ENCODE assay signal across 27 mouse cellular contexts in the genomic region with DNA sequence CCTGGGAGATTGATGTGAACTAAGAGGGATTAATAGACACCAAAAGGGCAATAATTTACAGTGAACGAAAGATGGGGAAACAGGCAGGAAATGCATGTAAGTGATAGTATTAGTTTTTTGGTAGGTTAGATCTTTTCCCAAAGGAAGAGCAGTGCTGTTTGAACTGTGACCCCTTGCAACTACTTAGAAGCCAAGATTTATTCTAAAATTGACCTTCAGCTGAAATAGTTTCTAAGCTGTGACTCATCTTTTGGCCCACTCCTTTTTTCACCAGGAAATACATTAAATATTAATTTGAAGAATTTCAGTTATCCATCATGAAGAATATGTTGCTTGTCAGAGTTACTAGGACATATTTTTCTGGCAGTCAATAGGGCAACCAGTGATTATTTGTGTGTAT. TPM values are rescaled to one million over a fixed set of nuclear protein-coding genes. Genes with fewer than 3 reads are reported as not detected.
DNase-seq lines count a peak whose midpoint lies in the region; ATAC-seq and TF ChIP-seq lines count a peak whose summit lies in the region.
"Had no signal": no experiment of that assay in that cellular context is flagged by ENCODE, and none has a peak within 500 bp of the region (broad histone marks: within the 10 kb centered on the region; RNA-seq: fewer than 3 reads in every experiment).

No protein-coding gene starts in this region.

- no peak overlapping the region for H3K9ac ChIP-seq in kidney, embryonic 15.5 days
- H3K9ac ChIP-seq in liver, adult 2 months (ENCODE audit: low read depth, low read length) = no peak overlapping the region
- no peak overlapping the region for H3K9ac ChIP-seq in liver, embryonic 11.5 days (ENCODE audit: low read depth, low read length)
- H3K9ac ChIP-seq: embryonic facial prominence, embryonic 12.5 days; embryonic facial prominence, embryonic 15.5 days; forebrain, embryonic 12.5 days; forebrain, embryonic 15.5 days; heart, embryonic 13.5 days; hindbrain, embryonic 12.5 days; hindbrain, embryonic 15.5 days had no signal

- TF ChIP-seq CTCF in gastrocnemius, adult 2 months (IDR thresholded peaks at IDR 0.05) = no peak
- no peak for TF ChIP-seq CTCF in liver, adult 2 months (IDR thresholded peaks at IDR 0.05; ENCODE audit: low read depth, low read length)
- no peak for TF ChIP-seq CTCF in embryonic fibroblast, embryonic 13.5 days (IDR thresholded peaks at IDR 0.05; ENCODE audit: borderline replicate concordance, insufficient read depth, low read length)

- H3K27ac ChIP-seq in gastrocnemius, adult 2 months = 0 out of 2 replicates have a peak overlapping the region, but pooled peaks have one; percentile 21
- H3K27ac ChIP-seq in kidney, embryonic 15.5 days = no peak overlapping the region
- no peak overlapping the region for H3K27ac ChIP-seq in liver, adult 2 months (replicated peaks; ENCODE audit: insufficient read depth, low read depth, low read length)
- H3K27ac ChIP-seq in liver, embryonic 11.5 days (ENCODE audit: low read depth, low read length) = no peak overlapping the region
- peak overlapping the region; percentile 20; the same call in 1 of the 2 replicates for H3K27ac ChIP-seq in embryonic fibroblast, embryonic 13.5 days (ENCODE audit: insufficient read depth, low read length)
- H3K27ac ChIP-seq: embryonic facial prominence, embryonic 12.5 days; embryonic facial prominence, embryonic 15.5 days; forebrain, embryonic 12.5 days; forebrain, embryonic 15.5 days; heart, embryonic 10.5 days; heart, embryonic 13.5 days; hindbrain, embryonic 12.5 days; hindbrain, embryonic 15.5 days had no signal

- TF ChIP-seq POLR2A in liver, adult 2 months (IDR thresholded peaks at IDR 0.05; ENCODE audit: extremely low read depth, insufficient read depth, low read length) = no peak
- no peak for TF ChIP-seq POLR2A in embryonic fibroblast, embryonic 13.5 days (IDR thresholded peaks at IDR 0.05; ENCODE audit: low read depth, low read length)

- no peaks in the 10 kb centered on the region for H3K4me1 ChIP-seq in kidney, embryonic 15.5 days
- H3K4me1 ChIP-seq in liver, adult 2 months (ENCODE audit: control insufficient read depth, insufficient read depth, low read length) = peaks cover 15% of the 10 kb centered on the region
- H3K4me1 ChIP-seq in liver, embryonic 11.5 days (replicated peaks; ENCODE audit: control insufficient read depth, insufficient read depth, low read length) = no peaks in the 10 kb centered on the region
- H3K4me1 ChIP-seq in embryonic fibroblast, embryonic 13.5 days (ENCODE audit: control insufficient read depth, insufficient read depth, low read length) = peaks cover 5% of the 10 kb centered on the region; the same call in 1 of the 2 replicates
- H3K4me1 ChIP-seq: embryonic facial prominence, embryonic 12.5 days; embryonic facial prominence, embryonic 15.5 days; forebrain, embryonic 12.5 days; forebrain, embryonic 15.5 days; heart, embryonic 10.5 days; hindbrain, embryonic 12.5 days; hindbrain, embryonic 15.5 days had no signal

- ATAC-seq in kidney, embryonic 15.5 days (replicated peaks; ENCODE audit: low FRiP score) = no peak
- no peak for ATAC-seq in liver, embryonic 11.5 days (replicated peaks; ENCODE audit: low FRiP score)
- ATAC-seq: forebrain, embryonic 15.5 days had no signal

- no peaks in the 10 kb centered on the region; the same call in 1 of the 2 replicates for H3K79me2 ChIP-seq in liver, adult 2 months (ENCODE audit: control insufficient read depth, insufficient read depth, low read length)

- H3K9me3 ChIP-seq in kidney, embryonic 15.5 days (replicated peaks) = peaks cover 10% of the 10 kb centered on the region; the same call in 1 of the 2 replicates
- no peaks in the 10 kb centered on the region for H3K9me3 ChIP-seq in liver, embryonic 11.5 days (ENCODE audit: control insufficient read depth, low read length)
- H3K9me3 ChIP-seq: embryonic facial prominence, embryonic 12.5 days; embryonic facial prominence, embryonic 15.5 days; forebrain, embryonic 12.5 days; forebrain, embryonic 15.5 days; heart, embryonic 10.5 days; hindbrain, embryonic 15.5 days had no signal

- H3K4me2 ChIP-seq in kidney, embryonic 15.5 days = no peak overlapping the region
- H3K4me2 ChIP-seq in liver, embryonic 11.5 days = no peak overlapping the region
- H3K4me2 ChIP-seq: embryonic facial prominence, embryonic 12.5 days; embryonic facial prominence, embryonic 15.5 days; forebrain, embryonic 12.5 days; forebrain, embryonic 15.5 days; heart, embryonic 13.5 days; hindbrain, embryonic 12.5 days; hindbrain, embryonic 15.5 days had no signal

- H3K27me3 ChIP-seq in kidney, embryonic 15.5 days = no peaks in the 10 kb centered on the region
- H3K27me3 ChIP-seq in liver, adult 2 months (ENCODE audit: control insufficient read depth, insufficient read depth, low read length) = no peaks in the 10 kb centered on the region
- H3K27me3 ChIP-seq in liver, embryonic 11.5 days (replicated peaks; ENCODE audit: control insufficient read depth, insufficient read depth, low read length) = no peaks in the 10 kb centered on the region
- H3K27me3 ChIP-seq: CH12.LX; embryonic facial prominence, embryonic 12.5 days; embryonic facial prominence, embryonic 15.5 days; forebrain, embryonic 12.5 days; forebrain, embryonic 15.5 days; heart, embryonic 13.5 days; hindbrain, embryonic 12.5 days; hindbrain, embryonic 15.5 days had no signal

- no peak overlapping the region for H3K4me3 ChIP-seq in gastrocnemius, adult 2 months
- H3K4me3 ChIP-seq in kidney, embryonic 15.5 days (replicated peaks) = no peak overlapping the region
- H3K4me3 ChIP-seq in liver, adult 2 months (ENCODE audit: insufficient read depth, low read depth, low read length) = no peak overlapping the region
- H3K4me3 ChIP-seq in liver, embryonic 11.5 days (ENCODE audit: low read depth, low read length) = no peak overlapping the region
- H3K4me3 ChIP-seq in embryonic fibroblast, embryonic 13.5 days (ENCODE audit: insufficient read depth, low read length) = no peak overlapping the region
- H3K4me3 ChIP-seq: embryonic facial prominence, embryonic 12.5 days; embryonic facial prominence, embryonic 15.5 days; erythroblast, embryonic 14.5 days; forebrain, embryonic 12.5 days; forebrain, embryonic 15.5 days; heart, embryonic 10.5 days; heart, embryonic 13.5 days; hindbrain, embryonic 12.5 days; hindbrain, embryonic 15.5 days had no signal

- DNase-seq in gastrocnemius, adult 2 months = no peak
- DNase-seq in gastrocnemius, postnatal 25 days = no peak
- DNase-seq in kidney, adult 9 months = peak; percentile 30
- peak; percentile 39 for DNase-seq in liver, adult 2 months (ENCODE audit: extremely low read depth, low read depth, low spot score)
- DNase-seq in liver, embryonic 11.5 days (ENCODE audit: low spot score) = no peak
- no peak for DNase-seq in frontal cortex, postnatal 14 days (ENCODE audit: low spot score in 2 of 2)
- DNase-seq: adrenal gland, adult 2 months; adrenal gland, postnatal 14 days; B cell, adult 2 months; cerebellum, adult 11 months; cerebellum, adult 2 months; cerebellum, adult 9-11 months; cerebellum, postnatal 25 days; gastrocnemius, postnatal 14 days; heart, adult 18-20 months had no signal

- H3K36me3 ChIP-seq in kidney, embryonic 15.5 days = peaks cover 19% of the 10 kb centered on the region
- H3K36me3 ChIP-seq in liver, adult 2 months (ENCODE audit: control insufficient read depth, insufficient read depth, low read length) = no peaks in the 10 kb centered on the region
- peaks cover 6% of the 10 kb centered on the region; the same call in 1 of the 2 replicates for H3K36me3 ChIP-seq in liver, embryonic 11.5 days (ENCODE audit: control insufficient read depth, insufficient read depth, low read length)

- WGBS in kidney, embryonic 15.5 days = 56% methylated on average over 1 of the region's 1 CpGs
- 10% methylated on average over 1 of the region's 1 CpGs for WGBS in liver, adult 2 months
- WGBS in liver, embryonic 11.5 days = 80% methylated on average over 1 of the region's 1 CpGs

- intact Hi-C loops in gastrocnemius, adult 2 months (cut with DNase I) = no loop called here

RNA-seq across cellular contexts. Expression of gene Ptpn9, which starts 19.0 kb away (rescaled TPM):
- 1 to 10 TPM; 3.1 to 5.0 TPM for total RNA-seq in gastrocnemius, adult 2 months (2021)
- 1 to 10 TPM; 4.4 to 5.4 TPM for total RNA-seq in gastrocnemius, postnatal 25 days (2021)
- polyA plus RNA-seq in kidney, embryonic 15.5 days (2015; fragmentation: Nextera tagmentation; extraction: Ambion mirVana) = 22.7 and 24.2 TPM in 2 replicates
- total RNA-seq in liver, adult 2 months (2014; rRNA removed) = 6.5 and 8.2 TPM in 2 replicates
- 10.6 and 12.4 TPM in 2 replicates for polyA plus RNA-seq in liver, adult 2 months (2012; rRNA removed)
- 14.0 and 14.8 TPM in 2 replicates for polyA plus RNA-seq in liver, embryonic 11.5 days (2014; fragmentation: Nextera tagmentation; extraction: Ambion mirVana)
- 74.5 and 79.8 TPM in 2 replicates for polyA plus RNA-seq in embryonic fibroblast, embryonic 13.5 days (2011; ENCODE audit: insufficient read length, low read depth, missing spikeins)

RNA-seq across cellular contexts. Expression of gene Sin3a, which starts 58.1 kb away (rescaled TPM):
- 10 to 100 TPM; 17.1 to 18.7 TPM for total RNA-seq in gastrocnemius, adult 2 months (2021)
- 10 to 100 TPM; 12.5 to 19.6 TPM for total RNA-seq in gastrocnemius, postnatal 25 days (2021)
- 31.8 and 36.6 TPM in 2 replicates for polyA plus RNA-seq in kidney, embryonic 15.5 days (2015; fragmentation: Nextera tagmentation; extraction: Ambion mirVana)
- total RNA-seq in liver, adult 2 months (2014; rRNA removed) = 15.1 and 17.9 TPM in 2 replicates
- polyA plus RNA-seq in liver, adult 2 months (2012; rRNA removed) = 34.6 and 35.9 TPM in 2 replicates
- polyA plus RNA-seq in liver, embryonic 11.5 days (2014; fragmentation: Nextera tagmentation; extraction: Ambion mirVana) = 37.1 and 37.8 TPM in 2 replicates
- 34.3 and 49.7 TPM in 2 replicates for polyA plus RNA-seq in embryonic fibroblast, embryonic 13.5 days (2011; ENCODE audit: insufficient read length, low read depth, missing spikeins)

Comparison
In these comparisons a context has a peak if more than half of its experiments do, and no peak if none do; other contexts are left out.
1. DNase-seq: peak in kidney, adult 9 months (single experiment) and liver, adult 2 months (single experiment); none in gastrocnemius, adult 2 months (single experiment), gastrocnemius, postnatal 25 days (single experiment), liver, embryonic 11.5 days (single experiment) and frontal cortex, postnatal 14 days (0 of 2).
2. H3K27ac ChIP-seq: peak in gastrocnemius, adult 2 months (single experiment) and embryonic fibroblast, embryonic 13.5 days (single experiment); none in kidney, embryonic 15.5 days (single experiment), liver, adult 2 months (single experiment) and liver, embryonic 11.5 days (single experiment).